Mouse (Mus musculus) liver, adult 2 months (tissue): ENCODE data around the gene Trim33.

ENCODE experiments used
- CTCF ChIP-seq: fragments of 200-500 bp; IDR thresholded peaks from 2 replicates; pipeline ENCODE4 v1.5.1; 2011; ENCODE audit warnings: low read depth, low read length, control low read depth
- POLR2A ChIP-seq: fragments of 200-500 bp; IDR thresholded peaks from 2 replicates; pipeline ENCODE4 v1.6.1; 2011; ENCODE audit warnings: low read length, control low read depth; ENCODE audit not compliant: insufficient read depth; ENCODE audit errors: extremely low read depth

- TF ChIP-seq CTCF (no peak), POLR2A (no peak)
Measured at GRCm38 (mm10) chr3:103361150-103361549, 82.1 kb downstream of the Trim33 start.
